Mouse (Mus musculus) neutrophil, adult 59 days (primary cell): Measurements from ENCODE around the gene Rnf133. TPM values are rescaled to one million over a fixed set of nuclear protein-coding genes. Genes with fewer than 3 reads are reported as not detected.

Experiments used
- total RNA-seq, 2 experiments: library from RNA; stranded (reverse); gene quantifications; 1 replicate in 1 of 2; 2 replicates in 1 of 2; pipeline ENCODE4 v1.2.4; 2023

The Rnf133 gene
- total RNA-seq, result not detected

GRCm38 (mm10) chr6:23650205-23650604 lies at the start of gene Rnf133:
Rnf133 (minus strand) TSS chr6:23650305.

GRCm38 (mm10) chr6:23655036-23655435 lies 4.9 kb upstream of the Rnf133 start, which contains the start of gene Rnf148:
Rnf148 (minus strand) TSS chr6:23655136.

Other genes starting within 250 kb of the Rnf133 start
- gene Rnf148, start 4.8 kb upstream of the Rnf133 start, total RNA-seq, result not detected
- not detected for gene Cadps2, start 189.1 kb upstream of the Rnf133 start, total RNA-seq